Mouse (Mus musculus) urinary bladder, postnatal 0 days (tissue): ENCODE results near the gene Pias4. TPM values are rescaled to one million over a fixed set of nuclear protein-coding genes. Genes with fewer than 3 reads are reported as not detected.

Experiments used
- microRNA-seq: library from miRNA; unstranded; fragments of <30 nt; microRNA quantifications from one replicate; pipeline ENCODE4, GENCODE M21; 2016
- polyA plus RNA-seq: library from polyadenylated mRNA; unstranded; fragments of >200 nt; fragmentation: Nextera tagmentation; extraction: Ambion mirVana; gene quantifications from 2 replicates; pipeline ENCODE4 v1.2.1, GENCODE M21; 2015

Pias4 gene
- 19.0 and 21.1 TPM in 2 replicates for polyA plus RNA-seq

DNA sequence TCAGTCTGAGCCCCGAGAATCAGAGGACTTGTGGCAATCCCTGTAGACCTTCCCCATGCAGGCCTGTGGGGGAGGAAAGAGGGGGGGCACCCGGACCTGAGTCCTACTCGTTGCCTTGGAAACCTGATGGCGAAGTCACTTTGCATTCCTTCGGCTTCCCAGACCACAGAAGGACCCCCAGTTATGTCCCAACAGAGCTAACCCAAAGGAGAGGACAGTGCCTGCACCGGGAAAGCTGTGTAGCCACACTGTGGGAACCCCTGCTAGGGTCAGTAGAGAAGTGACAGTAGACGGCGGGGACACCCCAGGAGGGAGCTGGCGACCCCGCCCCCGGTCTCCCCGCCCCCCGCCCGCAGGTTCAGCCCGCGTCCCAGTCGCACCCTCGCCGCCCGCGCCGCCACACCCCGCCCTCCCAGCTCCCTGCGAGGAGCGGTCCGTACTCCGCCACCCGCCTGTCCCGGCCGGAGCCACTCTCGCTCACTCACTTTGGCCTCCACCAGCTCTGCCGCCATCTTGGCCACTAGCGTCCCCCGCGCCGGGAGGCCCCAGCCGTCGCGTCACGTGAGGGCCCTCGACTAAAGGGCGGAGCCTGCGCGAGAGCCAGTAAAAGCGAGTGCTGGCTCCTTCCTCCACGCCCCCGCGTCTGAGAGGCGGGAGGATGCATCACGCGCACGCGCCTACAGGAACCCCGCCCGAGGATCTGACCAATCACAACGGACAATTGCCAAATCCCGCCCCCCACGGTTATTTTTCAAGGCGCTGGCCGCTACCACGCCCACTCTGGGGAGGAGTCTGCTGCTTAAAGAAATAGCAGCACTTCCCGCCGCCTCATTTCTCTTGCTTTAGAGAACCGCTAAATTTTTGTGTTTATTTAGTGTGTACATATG is at the start of gene Pias4:
Gene Pias4 (minus strand): TSS at position 724 of the 887 bp plus-strand sequence.

DNA sequence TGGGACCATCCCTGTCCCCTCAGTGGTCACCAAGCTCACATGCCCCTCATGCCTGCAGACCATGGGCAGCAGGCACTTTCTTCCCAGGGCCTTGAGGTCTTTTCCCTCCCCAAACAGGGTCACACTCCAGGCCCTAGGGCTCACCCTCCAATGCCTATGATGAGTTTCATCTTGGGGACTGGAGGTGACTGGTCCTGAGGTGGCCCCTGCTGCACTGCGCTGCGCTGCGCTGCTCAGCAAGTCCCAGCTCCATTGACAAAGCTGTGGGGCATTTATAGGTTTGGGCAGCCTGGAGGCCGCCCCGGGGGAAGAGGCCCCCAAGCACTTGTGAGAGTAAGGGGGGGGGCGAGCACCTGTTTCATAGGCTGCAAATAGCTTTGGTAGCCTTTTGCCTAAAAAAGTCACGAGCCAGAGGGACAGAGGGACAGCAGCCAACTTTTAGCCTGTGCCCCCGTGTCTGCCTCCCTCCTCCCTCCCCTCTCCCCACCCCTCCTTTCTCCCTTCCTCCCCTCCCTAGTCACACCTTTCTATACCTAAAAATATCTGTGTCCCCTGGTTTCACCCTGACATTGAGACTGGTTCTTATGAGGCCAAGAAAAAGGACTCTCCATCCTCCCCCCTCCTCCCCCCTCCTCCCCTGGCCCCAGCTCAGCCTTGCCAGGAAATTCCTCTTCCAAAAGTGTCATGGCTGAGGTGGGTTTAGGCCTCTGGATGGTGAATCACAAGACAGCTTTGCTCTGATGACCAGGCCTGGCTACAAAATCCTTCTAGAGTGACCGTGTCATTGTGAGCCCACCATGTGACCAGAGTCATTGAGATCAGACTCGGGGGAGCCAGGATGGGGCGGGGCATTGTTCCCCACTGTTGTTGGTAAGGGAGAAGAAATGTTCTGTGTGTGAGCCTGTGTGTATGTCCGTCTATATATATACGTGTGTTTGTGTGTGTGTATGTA is 34.4 kb upstream of the Pias4 start, which contains the start of gene Nmrk2:
Gene Nmrk2 (minus strand): TSS at position 245 of the 952 bp plus-strand sequence.

DNA sequence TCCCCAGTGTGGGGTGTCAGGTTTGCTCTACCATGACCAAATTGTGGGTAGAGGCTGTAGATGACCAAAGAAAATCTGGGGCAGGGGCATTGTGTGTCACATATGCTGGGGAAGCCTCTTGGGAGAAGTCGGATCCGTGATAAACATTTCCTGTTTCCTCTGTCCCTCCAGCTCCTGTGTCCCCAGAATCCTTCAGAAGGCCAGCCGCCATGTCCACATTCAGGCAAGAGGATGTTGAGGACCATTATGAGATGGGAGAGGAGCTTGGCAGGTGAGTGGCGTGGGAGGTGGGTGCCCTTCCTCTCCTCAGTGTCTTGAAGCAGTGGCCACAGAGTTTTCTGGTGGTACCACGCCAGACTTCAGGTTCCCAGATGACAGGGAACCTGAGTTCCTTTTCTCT is 16.1 kb upstream of the Pias4 start, which contains the start of gene 4930442H23Rik:
Gene 4930442H23Rik (minus strand): TSS at position 45 of the 400 bp plus-strand sequence.

DNA sequence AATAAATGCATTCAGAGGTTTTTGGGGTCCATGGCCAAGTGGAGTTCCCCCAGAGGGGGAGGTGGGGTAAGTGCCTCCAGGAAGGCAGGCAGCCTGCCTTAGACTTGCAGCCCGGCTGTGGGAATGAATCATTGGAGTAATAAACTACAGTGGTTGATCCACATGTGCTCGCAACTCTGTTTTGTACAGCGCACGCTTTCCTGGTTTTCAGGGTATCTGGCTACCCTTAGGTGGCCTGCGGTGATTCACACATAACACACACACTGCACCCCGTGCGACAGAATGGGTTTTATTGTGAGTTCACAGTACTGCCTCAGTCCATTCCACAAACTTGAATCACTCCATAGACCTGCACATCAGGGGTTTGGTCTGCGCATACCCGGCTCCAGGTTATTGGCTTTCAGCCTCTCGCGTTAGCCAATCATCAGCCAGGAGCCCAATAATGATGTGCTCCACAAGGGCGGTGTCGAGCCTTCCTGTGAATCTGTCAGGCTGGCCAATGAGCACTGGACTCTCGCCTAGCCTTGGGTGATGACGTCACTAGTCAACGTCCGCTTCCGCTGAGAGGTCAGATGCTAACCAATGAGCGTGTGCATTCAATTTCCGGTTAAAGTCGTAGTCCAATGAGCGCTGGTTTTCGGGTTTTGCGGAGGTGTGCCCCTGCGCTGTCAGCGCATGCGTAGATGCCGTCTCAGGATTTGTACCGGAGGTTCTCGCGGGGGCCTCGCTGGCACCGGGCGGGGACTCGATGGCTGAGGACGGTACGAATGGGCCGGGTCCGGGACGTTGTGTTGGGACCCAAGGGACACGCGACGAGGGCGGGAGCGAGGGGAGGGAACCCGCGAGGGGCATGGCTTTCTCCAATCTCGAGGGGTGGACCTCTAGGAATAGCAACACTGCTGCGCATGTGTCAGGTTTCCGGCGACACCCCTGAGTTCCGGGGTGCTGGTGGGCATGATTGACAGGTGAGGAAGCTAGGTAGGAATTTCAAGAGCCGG is 14.9 kb upstream of the Pias4 start, which contains the start of gene Dapk3:
Gene Dapk3 (plus strand): TSS at position 670 of the 998 bp plus-strand sequence.

DNA sequence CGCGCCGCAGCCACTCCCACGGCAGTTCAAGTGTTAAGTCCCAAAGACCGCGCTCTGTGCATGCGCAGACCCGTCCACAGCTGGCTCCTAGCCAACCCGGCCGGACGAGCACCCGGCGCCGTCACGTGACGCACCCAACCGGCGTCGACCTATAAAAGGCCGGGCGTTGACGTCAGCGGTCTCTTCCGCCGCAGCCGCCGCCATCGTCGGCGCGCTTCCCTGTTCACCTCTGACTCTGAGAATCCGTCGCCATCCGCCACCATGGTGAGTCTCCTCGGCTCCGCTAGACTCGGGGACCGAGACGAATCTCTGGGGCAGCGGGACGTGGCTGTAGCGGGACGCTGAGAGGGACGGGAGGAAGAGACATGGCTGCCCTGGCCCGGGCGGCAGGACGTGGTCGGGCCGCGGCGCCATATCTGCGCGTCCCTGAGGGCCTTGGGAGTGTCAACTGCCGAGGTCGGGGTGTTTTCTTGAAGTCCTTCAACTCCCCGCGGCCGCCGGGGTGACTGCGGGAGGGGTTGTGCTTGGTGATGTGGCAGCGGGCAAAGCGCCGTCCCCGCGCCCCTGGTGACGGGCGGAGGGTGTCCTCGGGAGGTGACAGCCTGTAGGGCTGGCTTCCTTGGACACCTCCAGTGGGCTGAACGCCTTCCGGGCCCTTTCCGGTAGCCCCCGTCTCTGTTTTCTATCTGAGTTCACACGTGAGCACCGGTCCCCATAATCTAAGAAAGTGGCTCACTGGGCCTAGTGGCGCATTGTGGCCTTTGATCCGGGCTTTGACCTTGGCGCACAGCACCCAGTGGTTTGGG is 8.9 kb upstream of the Pias4 start, which contains the start of gene Eef2:
Gene Eef2 (plus strand): TSS at position 166 of the 806 bp plus-strand sequence.

DNA sequence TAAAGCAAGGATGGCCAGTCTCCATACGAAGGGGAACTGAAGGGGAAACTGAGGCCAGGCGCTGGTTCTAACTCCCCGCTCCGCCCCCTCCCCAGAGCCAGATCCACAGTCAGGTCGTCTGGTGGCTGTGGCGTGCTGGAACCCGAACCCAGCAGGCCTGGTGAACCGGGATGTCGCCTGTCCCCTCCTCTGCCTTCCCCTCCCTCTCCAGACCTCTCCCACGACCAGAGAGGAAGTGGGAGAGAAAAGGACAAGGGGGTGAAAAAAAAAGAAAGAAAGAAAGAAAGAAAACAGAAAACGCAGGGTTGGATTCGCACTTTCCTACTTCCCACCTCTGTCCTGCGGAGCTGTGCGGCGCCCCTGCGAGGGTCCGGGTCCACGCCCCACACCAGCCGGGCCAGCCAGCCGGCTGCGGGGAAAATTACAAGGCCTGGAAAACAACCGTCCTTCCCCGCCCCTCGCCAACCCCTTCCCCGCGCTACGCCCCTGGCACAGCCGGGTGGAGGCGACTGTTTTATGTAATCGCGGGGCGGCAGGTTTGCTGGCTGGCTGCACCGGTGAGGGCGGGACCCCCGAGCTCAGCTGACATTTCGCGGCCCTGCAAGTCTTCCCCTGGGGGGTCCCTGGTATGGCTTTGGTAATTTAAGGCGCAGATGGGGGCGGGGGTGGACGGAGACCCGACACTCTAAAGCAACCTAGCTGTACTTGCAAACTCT is 32.6 kb downstream of the Pias4 start, which contains the start of gene Zbtb7a:
Gene Zbtb7a (plus strand): TSS at position 255 of the 716 bp plus-strand sequence.

DNA sequence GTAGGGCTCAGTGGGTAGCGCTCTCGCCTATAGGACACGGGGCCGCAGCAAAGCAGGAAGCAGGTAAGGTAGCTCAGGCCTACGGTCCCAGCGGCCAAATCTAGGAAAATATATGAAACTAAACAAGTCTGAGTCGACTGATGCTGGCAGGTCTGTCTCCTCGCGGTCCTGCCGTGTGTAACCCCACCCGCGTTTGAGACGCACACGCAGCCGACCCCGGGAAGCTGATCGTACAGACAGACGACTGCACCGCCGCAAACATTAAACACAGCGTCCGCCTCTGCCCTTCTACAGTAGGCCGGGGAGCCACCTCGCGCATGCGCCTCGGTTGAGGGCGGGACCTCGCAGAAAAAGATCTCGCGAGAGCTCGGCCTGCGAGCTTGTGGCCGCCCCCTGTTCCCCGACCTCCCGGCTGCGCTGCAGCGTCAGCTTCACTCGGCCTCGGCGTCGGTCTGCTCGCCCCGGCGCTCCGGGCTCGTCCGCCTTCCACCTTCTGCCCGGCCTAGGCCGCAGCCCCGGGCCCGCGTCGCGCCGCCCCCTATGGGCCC is 62.1 kb downstream of the Pias4 start, which contains the start of gene Map2k2:
Gene Map2k2 (plus strand): TSS at position 351 of the 548 bp plus-strand sequence.

Small RNAs within 50 kb of the gene (microRNA-seq; reads per million reads assigned to microRNA genes)
- gene Mir5615-1 (not detected), gene Mir5615-2 (not detected)

Other genes with a start within 250 kb of the Pias4 start
- gene Lmnb2, start 249.7 kb downstream of the Pias4 start, polyA plus RNA-seq = 9.6 and 12.6 TPM in 2 replicates
- 28.6 and 36.3 TPM in 2 replicates for gene Gadd45b, start 237.8 kb downstream of the Pias4 start, polyA plus RNA-seq
- gene Gng7, start 153.0 kb downstream of the Pias4 start, polyA plus RNA-seq = 1.3 and 1.6 TPM in 2 replicates
- gene Diras1, start 142.3 kb downstream of the Pias4 start, polyA plus RNA-seq = not detected in 2 replicates
- 12.7 and 15.3 TPM in 2 replicates for gene Slc39a3, start 130.5 kb downstream of the Pias4 start, polyA plus RNA-seq
- gene Sgta, start 107.7 kb downstream of the Pias4 start, polyA plus RNA-seq = 90.7 and 98.9 TPM in 2 replicates
- gene Thop1, start 97.9 kb downstream of the Pias4 start, polyA plus RNA-seq = 18.4 and 19.0 TPM in 2 replicates
- gene Creb3l3, start 69.0 kb downstream of the Pias4 start, polyA plus RNA-seq = 0.74 and 1.0 TPM in 2 replicates
- 118 and 119 TPM in 2 replicates for gene Map2k2, start 62.0 kb downstream of the Pias4 start, polyA plus RNA-seq
- gene Zbtb7a, start 32.7 kb downstream of the Pias4 start, polyA plus RNA-seq = 45.5 and 48.9 TPM in 2 replicates
- gene Eef2, start 8.7 kb upstream of the Pias4 start, polyA plus RNA-seq = 446 and 467 TPM in 2 replicates
- gene Dapk3, start 15.1 kb upstream of the Pias4 start, polyA plus RNA-seq = 54.2 and 57.0 TPM in 2 replicates
- 0.12 and 0.23 TPM in 2 replicates for gene 4930442H23Rik, start 15.9 kb upstream of the Pias4 start, polyA plus RNA-seq
- gene Nmrk2, start 34.1 kb upstream of the Pias4 start, polyA plus RNA-seq = 0.31 and 0.40 TPM in 2 replicates
- 0.08 and 0.18 TPM in 2 replicates for gene Atcay, start 62.9 kb upstream of the Pias4 start, polyA plus RNA-seq
- gene Zfr2, start 65.2 kb upstream of the Pias4 start, polyA plus RNA-seq = 3.7 and 4.1 TPM in 2 replicates
- gene Matk, start 85.0 kb upstream of the Pias4 start, polyA plus RNA-seq = 0.53 and 0.67 TPM in 2 replicates
- gene Mrpl54, start 99.0 kb upstream of the Pias4 start, polyA plus RNA-seq = 227 and 233 TPM in 2 replicates
- 43.8 and 51.5 TPM in 2 replicates for gene Apba3, start 99.0 kb upstream of the Pias4 start, polyA plus RNA-seq
- 12.6 and 14.9 TPM in 2 replicates for gene Tjp3, start 123.7 kb upstream of the Pias4 start, polyA plus RNA-seq
- gene Pip5k1c, start 125.0 kb upstream of the Pias4 start, polyA plus RNA-seq = 31.1 and 32.7 TPM in 2 replicates
- gene Cactin, start 153.2 kb upstream of the Pias4 start, polyA plus RNA-seq = 18.1 and 20.3 TPM in 2 replicates
- gene Tbxa2r, start 160.8 kb upstream of the Pias4 start, polyA plus RNA-seq = 28.6 and 36.1 TPM in 2 replicates
- 0.65 and 0.87 TPM in 2 replicates for gene Gipc3, start 175.3 kb upstream of the Pias4 start, polyA plus RNA-seq
- gene Hmg20b, start 182.6 kb upstream of the Pias4 start, polyA plus RNA-seq = 67.4 and 70.3 TPM in 2 replicates
- 12.5 and 12.6 TPM in 2 replicates for gene Mfsd12, start 189.6 kb upstream of the Pias4 start, polyA plus RNA-seq
- 1.5 and 1.8 TPM in 2 replicates for gene 4930404N11Rik, start 197.9 kb upstream of the Pias4 start, polyA plus RNA-seq
- gene Fzr1, start 210.6 kb upstream of the Pias4 start, polyA plus RNA-seq = 35.5 and 38.2 TPM in 2 replicates
- gene Dohh, start 216.5 kb upstream of the Pias4 start, polyA plus RNA-seq = 67.0 and 71.2 TPM in 2 replicates
- gene Gm48551, start 216.5 kb upstream of the Pias4 start, polyA plus RNA-seq = 1.6 and 2.1 TPM in 2 replicates
- gene Gm48552, start 221.1 kb upstream of the Pias4 start, polyA plus RNA-seq = 0.42 and 0.73 TPM in 2 replicates
- 1.7 and 2.0 TPM in 2 replicates for gene Smim24, start 225.1 kb upstream of the Pias4 start, polyA plus RNA-seq